Mouse (Mus musculus): ENCODE measurements around the gene Ano7.

Gene Ano7

GRCm38 (mm10) chr1:93373665-93374064, at the start of gene Ano7:
Ano7 (plus strand) TSS chr1:93373930.
- no peak for DNase-seq (ENCODE audit: low read depth)

- peak; percentile 26 for DNase-seq (ENCODE audit: low read depth)
Measured at GRCm38 (mm10) chr1:93323973-93324372, 49.8 kb upstream of the Ano7 start.

GRCm38 (mm10) chr1:93326446-93326845, 47.3 kb upstream of the Ano7 start:
- no peak for DNase-seq (ENCODE audit: low read depth)

- peak; percentile 8 for DNase-seq (ENCODE audit: low read depth)
Measured at GRCm38 (mm10) chr1:93334621-93335020, 39.1 kb upstream of the Ano7 start.

GRCm38 (mm10) chr1:93342648-93343503, 30.9 kb upstream of the Ano7 start, which contains the start of the genes Ppp1r7 and Pask:
Ppp1r7 (plus strand) TSS chr1:93342854.
Pask (minus strand) TSS chr1:93343482.
- DNase-seq (ENCODE audit: low read depth) = peak; percentile 98

GRCm38 (mm10) chr1:93343504-93344047, 30.2 kb upstream of the Ano7 start:
- peak; percentile 95 for DNase-seq (ENCODE audit: low read depth)

- no peak for DNase-seq (ENCODE audit: low read depth)
Measured at GRCm38 (mm10) chr1:93347176-93347575, 26.6 kb upstream of the Ano7 start.

- no peak for DNase-seq (ENCODE audit: low read depth)
Measured at GRCm38 (mm10) chr1:93349701-93350100, 24.0 kb upstream of the Ano7 start.

GRCm38 (mm10) chr1:93352724-93353123, 21.0 kb upstream of the Ano7 start:
- no peak for DNase-seq (ENCODE audit: low read depth)

GRCm38 (mm10) chr1:93362661-93363060, 11.1 kb upstream of the Ano7 start:
- no peak for DNase-seq (ENCODE audit: low read depth)

GRCm38 (mm10) chr1:93365641-93366040, 8.1 kb upstream of the Ano7 start:
- DNase-seq (ENCODE audit: low read depth) = peak; percentile 10

GRCm38 (mm10) chr1:93377307-93377706, 3.6 kb downstream of the Ano7 start:
- DNase-seq (ENCODE audit: low read depth) = no peak

- DNase-seq (ENCODE audit: low read depth) = no peak
Measured at GRCm38 (mm10) chr1:93379117-93379516, 5.4 kb downstream of the Ano7 start.

- no peak for DNase-seq (ENCODE audit: low read depth)
Measured at GRCm38 (mm10) chr1:93387198-93387597, 13.5 kb downstream of the Ano7 start.

- DNase-seq (ENCODE audit: low read depth) = no peak
Measured at GRCm38 (mm10) chr1:93388906-93389305, 15.2 kb downstream of the Ano7 start.

GRCm38 (mm10) chr1:93401191-93402052, 27.7 kb downstream of the Ano7 start:
- DNase-seq (ENCODE audit: low read depth) = peak; percentile 16

- peak; percentile 8 for DNase-seq (ENCODE audit: low read depth)
Measured at GRCm38 (mm10) chr1:93403403-93403802, 29.7 kb downstream of the Ano7 start.

- no peak for DNase-seq (ENCODE audit: low read depth)
Measured at GRCm38 (mm10) chr1:93432087-93432486, 58.4 kb downstream of the Ano7 start.

- no peak for DNase-seq (ENCODE audit: low read depth)
Measured at GRCm38 (mm10) chr1:93439321-93439720, 65.6 kb downstream of the Ano7 start.

- peak; percentile 77 for DNase-seq (ENCODE audit: low read depth)
Measured at GRCm38 (mm10) chr1:93444405-93445110, 70.8 kb downstream of the Ano7 start.

GRCm38 (mm10) chr1:93445111-93445821, 71.5 kb downstream of the Ano7 start:
- peak; percentile 71 for DNase-seq (ENCODE audit: low read depth)
